Mouse (Mus musculus) ES-E14 (cell line): Measurements from ENCODE around the gene Rgs7. TPM values are rescaled to one million over a fixed set of nuclear protein-coding genes. Genes with fewer than 3 reads are reported as not detected.

Source experiments
- DNase-seq: peaks from one replicate; pipeline ENCODE4 v3.0.0-alpha.2; 2013; ENCODE audit warnings: low read depth, low spot score
- H3K27ac ChIP-seq: 2 replicates; pipeline ENCODE4 v1.5.1; 2012; ENCODE audit warnings: low read depth, mild to moderate bottlenecking, low read length, moderate library complexity, mixed read lengths; ENCODE audit not compliant: poor library complexity, insufficient read depth, severe bottlenecking
- H3K36me3 ChIP-seq: 2 replicates; pipeline ENCODE4 v1.6.1; 2012; ENCODE audit warnings: mild to moderate bottlenecking, low read length, moderate library complexity, mixed read lengths; ENCODE audit not compliant: control insufficient read depth, poor library complexity, insufficient read depth, severe bottlenecking
- H3K4me1 ChIP-seq, 2 experiments: fragments of 150-350 bp in 1 of 2; sonication (generic) in 1 of 2; 2 replicates each; pipeline ENCODE4 v1.6.1; 2012; ENCODE audit warnings: low read length in 2 of 2, mild to moderate bottlenecking in 1 of 2, mixed read lengths in 1 of 2; ENCODE audit not compliant: control insufficient read depth in 2 of 2, insufficient read depth in 2 of 2, poor library complexity in 1 of 2
- H3K4me3 ChIP-seq, 2 experiments: fragments of 150-350 bp in 1 of 2; sonication (generic) in 1 of 2; 2 replicates each; pipeline ENCODE4 v1.5.1; 2012; ENCODE audit warnings: low read length in 2 of 2, low read depth in 1 of 2, mild to moderate bottlenecking in 1 of 2, mixed read lengths in 1 of 2; ENCODE audit not compliant: insufficient read depth in 1 of 2, poor library complexity in 1 of 2, severe bottlenecking in 1 of 2
- H3K9ac ChIP-seq: 2 replicates; pipeline ENCODE4 v1.6.1; 2012; ENCODE audit warnings: low read depth, mild to moderate bottlenecking, low read length, mixed read lengths; ENCODE audit not compliant: poor library complexity, insufficient read depth, severe bottlenecking
- H3K9me3 ChIP-seq: fragments of 150-350 bp; sonication (generic); 2 replicates; pipeline ENCODE4 v1.6.1; 2012; ENCODE audit warnings: low read depth, mild to moderate bottlenecking, low read length; ENCODE audit not compliant: control insufficient read depth, insufficient read depth
- CHD2 ChIP-seq: IDR thresholded peaks from 2 replicates; pipeline ENCODE4 v1.6.1; 2014; ENCODE audit warnings: mild to moderate bottlenecking, low read depth, low read length, inconsistent platforms
- HCFC1 ChIP-seq: IDR thresholded peaks from 2 replicates; pipeline ENCODE4 v1.6.1; 2012; ENCODE audit warnings: low read length, inconsistent platforms, borderline replicate concordance; ENCODE audit not compliant: insufficient read depth
- MAFK ChIP-seq: IDR thresholded peaks from 2 replicates; pipeline ENCODE4 v1.6.1; 2014; ENCODE audit warnings: mild to moderate bottlenecking, low read depth, low read length, inconsistent platforms; ENCODE audit not compliant: insufficient read depth
- ZC3H11A ChIP-seq: IDR thresholded peaks from 2 replicates; pipeline ENCODE4 v1.6.1; 2012; ENCODE audit warnings: low read depth, mild to moderate bottlenecking, inconsistent platforms, low read length, borderline replicate concordance
- ZNF384 ChIP-seq: IDR thresholded peaks from 2 replicates; pipeline ENCODE4 v1.6.1; 2012; ENCODE audit warnings: low read depth, low read length, inconsistent platforms
- in situ Hi-C, 2 experiments: fragments of 600-800 bp; cut with MboI; formaldehyde crosslinking; loops; one replicate each; pipeline ENCODE4 v1.15.1; 2025; ENCODE audit warnings: low sequenced_read_pairs in 2 of 2, inconsistent platforms in 1 of 2; ENCODE audit not compliant: unreplicated experiment in 2 of 2
- total RNA-seq: library from RNA; depleted of rRNA; stranded (reverse); fragments of 300-350 nt; gene quantifications from 2 replicates; pipeline ENCODE4 v1.2.3, GENCODE M21; 2012

Gene Rgs7
- total RNA-seq, 1 experiment, result 0.18 TPM

GRCm38 (mm10) chr1:175464566-175464965 lies 27.7 kb downstream of the Rgs7 start:
- no peak for TF ChIP-seq CHD2
- no peak for TF ChIP-seq ZNF384
- TF ChIP-seq HCFC1, result no peak
- TF ChIP-seq ZC3H11A, result no peak
- no peak for TF ChIP-seq MAFK
- H3K27ac ChIP-seq, result no peak overlapping the region
- no peaks in the 10 kb centered on the region for H3K36me3 ChIP-seq
- no peak overlapping the region for H3K9ac ChIP-seq
- H3K4me3 ChIP-seq, result no peak overlapping the region
- H3K4me1 ChIP-seq, result no peaks in the 10 kb centered on the region
- in situ Hi-C loops, result no loop called here
- no peak for DNase-seq
- H3K9me3 ChIP-seq, result no peaks in the 10 kb centered on the region

GRCm38 (mm10) chr1:175462351-175462750 lies 29.9 kb downstream of the Rgs7 start:
- H3K9ac ChIP-seq, result no peak overlapping the region
- in situ Hi-C loops, result no loop called here
- TF ChIP-seq CHD2, result no peak
- no peak for TF ChIP-seq HCFC1
- TF ChIP-seq ZC3H11A, result no peak
- TF ChIP-seq MAFK, result no peak
- no peak for TF ChIP-seq ZNF384
- H3K27ac ChIP-seq, result no peak overlapping the region
- H3K4me3 ChIP-seq, result no peak overlapping the region
- H3K36me3 ChIP-seq, result no peaks in the 10 kb centered on the region
- no peak for DNase-seq
- no peaks in the 10 kb centered on the region for H3K4me1 ChIP-seq
- H3K9me3 ChIP-seq, result no peaks in the 10 kb centered on the region

DNA sequence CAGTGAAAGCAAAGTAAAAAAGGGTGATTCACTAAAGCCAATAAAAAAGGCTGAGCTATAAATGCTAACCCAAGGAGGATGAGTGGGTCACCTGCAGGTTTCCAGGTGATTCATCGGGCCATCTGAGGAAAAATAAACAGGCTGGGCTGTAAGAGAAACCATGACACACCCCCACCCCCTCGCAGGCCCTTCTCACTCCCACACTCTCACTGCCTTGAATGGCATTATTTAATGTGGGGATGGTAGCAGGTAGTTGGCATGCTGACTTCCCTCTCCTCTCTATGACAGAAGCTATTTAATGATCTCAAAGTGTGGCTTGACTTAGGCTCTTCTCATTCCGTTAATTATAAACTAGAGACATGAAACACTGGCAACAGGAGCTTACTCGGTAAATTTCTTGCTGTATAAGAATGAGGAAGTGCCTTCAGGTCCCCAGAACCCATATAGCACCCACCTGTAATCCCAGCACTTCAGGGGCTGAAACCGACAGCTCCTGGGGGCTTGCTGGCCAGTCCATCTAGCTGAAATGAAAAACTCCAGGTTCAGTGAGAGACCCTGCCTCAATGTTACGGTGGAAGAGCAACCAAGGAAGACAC lies 38.2 kb downstream of the Rgs7 start:
- TF ChIP-seq MAFK, result no peak
- TF ChIP-seq HCFC1, result no peak
- TF ChIP-seq ZC3H11A, result no peak
- TF ChIP-seq ZNF384, result no peak
- in situ Hi-C loops, result no loop called here
- Histone ChIP-seq H3K4me1 (no peaks in the 10 kb centered on the region), H3K27ac (no peak overlapping the region), H3K9me3 (no peaks in the 10 kb centered on the region), H3K9ac (no peak overlapping the region), H3K4me3 (no peak overlapping the region), H3K36me3 (no peaks in the 10 kb centered on the region)
- no peak for DNase-seq

DNA sequence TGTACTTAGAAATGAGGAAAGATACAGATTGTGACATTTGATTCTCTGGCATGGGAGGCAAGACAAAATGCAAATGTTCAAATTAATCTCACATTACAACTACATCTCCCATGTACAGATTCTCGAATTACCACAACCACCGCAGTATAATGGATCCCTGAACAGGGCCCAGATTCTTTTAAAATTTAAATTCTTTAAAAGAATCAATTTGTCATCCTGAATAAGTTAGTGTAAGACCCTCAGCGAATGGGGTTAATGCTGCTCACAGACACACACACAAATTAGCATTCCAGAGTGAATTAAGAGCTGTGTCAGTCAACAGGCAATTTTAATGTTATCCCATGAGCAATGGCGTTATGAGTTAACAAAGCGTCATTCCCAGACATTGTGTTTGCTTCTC lies 44.3 kb downstream of the Rgs7 start:
- no peak overlapping the region for H3K27ac ChIP-seq
- no peak overlapping the region for H3K4me3 ChIP-seq
- H3K9ac ChIP-seq, result no peak overlapping the region
- DNase-seq, result no peak
- H3K36me3 ChIP-seq, result no peaks in the 10 kb centered on the region
- no peaks in the 10 kb centered on the region for H3K4me1 ChIP-seq
- H3K9me3 ChIP-seq, result no peaks in the 10 kb centered on the region
- TF ChIP-seq MAFK (no peak), CHD2 (no peak)
- in situ Hi-C loops, result no loop called here

DNA sequence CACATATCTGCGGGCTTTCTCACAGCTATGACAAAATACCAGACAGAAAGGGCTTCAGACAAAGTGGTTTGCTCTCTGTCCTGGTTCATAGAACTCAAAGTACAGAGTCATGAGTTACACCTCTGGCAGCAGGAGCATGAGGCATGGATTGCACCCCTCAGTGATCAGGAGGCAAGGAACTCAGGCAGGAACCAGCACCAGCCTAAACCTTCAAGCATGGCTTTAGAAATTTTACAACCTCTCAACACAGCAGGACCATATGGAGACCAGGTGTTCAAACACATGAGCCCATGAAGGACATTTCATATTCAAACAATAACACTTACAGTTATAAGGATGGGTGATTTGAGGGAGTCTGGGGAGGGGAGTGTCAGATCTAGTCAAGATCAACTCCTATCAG lies 49.4 kb downstream of the Rgs7 start:
- H3K9me3 ChIP-seq, result no peaks in the 10 kb centered on the region

More for the DNA sequence above, 49.4 kb downstream of the Rgs7 start:
- DNase-seq, result no peak
- no peak overlapping the region for H3K4me3 ChIP-seq
- in situ Hi-C loops, result no loop called here
- TF ChIP-seq ZNF384 (no peak), HCFC1 (no peak), CHD2 (no peak), MAFK (no peak), ZC3H11A (no peak)
- no peaks in the 10 kb centered on the region for H3K36me3 ChIP-seq
- no peaks in the 10 kb centered on the region for H3K4me1 ChIP-seq
- no peak overlapping the region for H3K9ac ChIP-seq
- H3K27ac ChIP-seq, result no peak overlapping the region
